Mouse (Mus musculus) leukemia stem cell, adult 10-12 weeks (primary cell): ENCODE data around the gene Prkca. TPM values are rescaled to one million over a fixed set of nuclear protein-coding genes. Genes with fewer than 3 reads are reported as not detected.

Source experiments
- polyA plus RNA-seq: library from polyadenylated mRNA; stranded (reverse); fragments of >175 nt; gene quantifications from 2 replicates; pipeline ENCODE4 v1.2.3, GENCODE M21; 2012; ENCODE audit warnings: low replicate concordance

Gene Prkca
- polyA plus RNA-seq: 1.1 and 2.4 TPM in 2 replicates

GRCm38 (mm10) chr11:108343789-108344462 is at the start of gene Prkca:
Prkca (minus strand) TSS chr11:108343928.

DNA sequence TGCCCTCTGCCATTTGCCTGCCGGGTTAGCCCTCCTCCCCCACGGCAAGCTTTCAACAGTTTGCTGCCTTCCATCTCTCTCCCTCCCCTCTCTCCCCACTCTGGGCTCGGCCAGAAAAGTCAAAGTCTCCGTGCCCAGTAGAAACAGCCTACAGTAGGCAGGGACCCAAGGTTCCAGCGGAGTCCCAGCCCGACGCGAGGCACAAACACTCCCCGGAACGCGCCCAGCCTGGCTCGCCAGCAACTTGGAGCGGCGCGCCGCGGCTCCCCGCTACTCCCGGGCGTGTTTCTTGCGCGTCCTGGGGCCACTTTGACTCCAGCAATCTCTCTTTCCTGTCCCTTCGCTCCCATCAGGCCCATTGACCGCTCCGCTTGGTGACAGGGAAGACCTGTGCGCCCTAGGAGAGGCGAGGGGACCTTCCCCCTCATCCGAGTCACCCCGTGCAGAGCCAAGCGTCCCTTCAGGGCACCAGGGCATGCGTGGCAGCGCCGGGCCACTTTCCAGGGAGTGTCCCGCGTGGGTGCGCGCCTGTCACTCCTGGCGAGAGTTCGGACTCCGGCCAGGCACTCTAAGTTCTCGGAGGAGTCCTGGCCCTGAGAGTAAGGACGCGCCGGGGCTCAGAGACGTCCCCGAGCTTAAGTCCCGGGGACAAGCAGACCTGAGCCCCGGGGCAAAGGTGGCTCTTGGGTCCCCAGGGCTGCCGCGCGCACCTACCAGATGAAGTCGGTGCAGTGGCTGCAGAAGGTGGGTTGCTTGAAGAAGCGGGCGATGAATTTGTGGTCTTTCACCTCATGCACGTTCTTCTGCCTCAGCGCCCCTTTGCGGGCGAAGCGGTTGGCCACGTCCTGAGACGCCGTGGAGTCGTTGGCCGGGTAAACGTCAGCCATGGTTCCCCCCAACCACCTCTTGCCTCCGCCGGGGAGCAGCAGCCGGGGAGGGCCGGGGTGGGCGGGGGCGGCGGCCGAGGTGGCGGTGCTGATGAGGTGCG is 653 bp downstream of the Prkca start, which contains the start of gene Apoh:
TSS of gene Apoh (plus strand) at position 574 of the 988 bp plus-strand sequence.

GRCm38 (mm10) chr11:107914634-107915226 is 429.0 kb downstream of the Prkca start, which contains the start of gene Cacng5:
Cacng5 (minus strand) TSS chr11:107915055.

Other genes with a start within 250 kb of the Prkca start
- not detected in 2 replicates for gene Apoh, start 574 bp downstream of the Prkca start, polyA plus RNA-seq
- gene Cep112, start 81.3 kb upstream of the Prkca start, polyA plus RNA-seq: not detected in 2 replicates